Mouse (Mus musculus) right cerebral cortex, postnatal 4 days (tissue): Measurements from ENCODE around the gene Cog6.

Experiments used
- DNase-seq: peaks from one replicate; pipeline ENCODE4 v3.0.0-alpha.2; 2022

The Cog6 gene

DNA sequence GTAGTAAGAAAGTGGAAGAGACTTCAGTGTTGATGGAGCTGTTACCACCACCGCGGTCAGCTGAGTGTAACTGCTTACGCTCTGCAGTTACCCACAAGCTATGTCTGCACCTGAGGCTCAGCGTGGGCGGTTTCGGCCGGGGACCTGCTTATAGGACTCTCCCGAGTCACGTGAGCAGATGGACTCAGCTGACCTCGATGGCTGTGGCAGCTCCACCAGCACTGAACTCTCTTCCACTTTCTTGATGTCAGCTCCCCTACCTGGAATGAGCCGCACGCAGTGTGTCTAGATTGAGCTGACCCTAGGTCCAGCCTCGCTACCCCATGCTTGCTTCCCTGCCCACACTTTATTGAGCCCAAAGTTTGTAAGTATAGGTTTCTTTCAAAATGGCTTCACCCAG, 56.1 kb downstream of the Cog6 start:
- no peak for DNase-seq

DNA sequence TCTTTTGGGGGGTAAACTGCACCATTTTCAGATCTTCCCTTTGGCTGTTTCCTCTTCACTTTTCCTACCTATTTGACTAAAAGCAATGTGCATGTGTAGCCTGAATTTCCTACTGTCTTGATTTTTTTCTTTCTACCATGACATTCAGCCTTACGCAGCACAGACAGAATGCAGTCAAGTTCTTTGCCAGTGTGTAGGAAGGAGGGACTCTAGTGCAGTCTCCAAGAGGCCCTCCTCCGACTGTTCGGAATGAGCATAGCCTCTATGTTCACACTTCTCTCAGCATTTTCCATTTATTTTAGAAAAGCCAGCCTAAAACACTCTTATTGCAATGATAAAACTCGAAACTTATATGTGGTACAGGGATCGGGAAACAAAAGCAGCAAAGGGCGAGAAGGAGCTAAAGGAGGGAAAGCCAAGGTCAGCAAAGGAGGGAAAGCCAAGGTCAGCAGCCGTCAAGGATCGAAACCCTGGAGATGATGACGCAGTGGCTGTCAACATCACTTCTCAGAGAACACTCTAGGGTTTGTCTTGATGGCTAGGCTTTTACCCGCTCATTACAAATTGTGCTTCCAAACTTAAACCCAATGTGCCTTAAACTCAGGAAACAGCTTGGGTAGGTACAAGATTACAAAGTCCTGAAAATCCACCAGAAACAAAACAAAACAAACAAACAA, 58.5 kb downstream of the Cog6 start:
- DNase-seq = no peak

DNA sequence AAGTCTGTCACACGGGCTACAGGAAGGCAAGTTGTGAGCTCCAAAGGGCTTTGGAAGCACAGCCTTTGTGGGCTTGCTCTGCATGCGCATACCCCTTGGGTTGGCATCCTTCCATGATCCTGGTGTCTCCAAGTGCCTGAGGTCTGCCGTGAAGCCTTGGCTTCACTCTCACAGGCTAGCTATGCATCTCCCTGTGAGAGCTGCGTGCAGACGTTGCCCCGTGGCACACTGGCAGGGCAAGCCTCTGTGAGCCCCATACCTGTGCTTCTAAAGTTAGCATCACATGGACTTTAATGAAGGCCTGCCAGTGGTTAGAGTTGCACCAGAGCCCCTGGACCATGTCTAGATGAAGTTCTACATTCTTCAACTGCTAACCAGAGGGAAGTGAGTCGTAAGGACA, 59.2 kb downstream of the Cog6 start:
- no peak for DNase-seq

DNA sequence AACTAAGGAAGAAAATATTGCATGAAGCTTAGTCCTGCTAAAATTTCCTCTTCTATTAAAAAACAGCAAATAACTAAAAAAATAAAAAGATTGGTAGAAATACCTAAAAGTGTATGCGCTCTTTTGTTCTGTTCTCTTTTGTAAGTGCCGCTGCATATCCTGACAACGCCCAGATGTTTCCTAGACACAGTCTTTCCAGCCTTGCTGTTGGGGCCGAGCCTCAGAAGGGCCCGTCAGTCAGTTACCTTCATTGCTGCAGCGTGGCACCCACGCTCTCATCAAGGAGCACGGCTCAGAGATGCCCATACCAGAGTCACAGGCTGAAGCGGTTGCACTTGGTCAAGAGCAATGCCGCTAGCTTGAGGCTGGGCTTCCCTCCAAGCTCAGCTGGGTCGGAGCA, 60.8 kb downstream of the Cog6 start:
- DNase-seq = no peak

DNA sequence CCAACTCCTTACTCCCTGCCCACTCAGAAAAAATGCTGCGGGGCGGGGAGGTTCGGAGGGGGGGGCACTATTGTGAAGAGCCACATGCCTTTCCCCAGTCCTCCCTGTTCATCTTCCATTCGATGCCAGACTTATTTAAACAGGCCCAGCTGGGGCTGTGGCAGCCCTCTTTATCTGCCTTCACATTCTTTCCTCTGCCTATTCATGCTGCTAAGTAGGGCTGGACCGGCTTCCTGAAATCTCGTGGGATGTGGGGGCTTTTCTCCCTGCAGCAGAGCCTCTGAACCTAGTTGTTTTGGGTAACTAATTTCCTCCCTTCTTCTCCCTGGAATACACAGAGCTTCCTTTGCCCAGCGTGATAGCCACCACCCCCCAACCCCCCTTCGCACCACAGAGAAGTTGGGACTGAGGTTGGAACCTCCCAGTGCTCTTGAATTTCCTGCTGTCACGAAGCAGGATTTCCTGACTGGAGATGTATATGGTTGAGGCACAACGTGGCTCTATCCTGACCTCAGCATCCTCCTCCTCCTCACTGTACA, 61.5 kb downstream of the Cog6 start:
- no peak for DNase-seq

DNA sequence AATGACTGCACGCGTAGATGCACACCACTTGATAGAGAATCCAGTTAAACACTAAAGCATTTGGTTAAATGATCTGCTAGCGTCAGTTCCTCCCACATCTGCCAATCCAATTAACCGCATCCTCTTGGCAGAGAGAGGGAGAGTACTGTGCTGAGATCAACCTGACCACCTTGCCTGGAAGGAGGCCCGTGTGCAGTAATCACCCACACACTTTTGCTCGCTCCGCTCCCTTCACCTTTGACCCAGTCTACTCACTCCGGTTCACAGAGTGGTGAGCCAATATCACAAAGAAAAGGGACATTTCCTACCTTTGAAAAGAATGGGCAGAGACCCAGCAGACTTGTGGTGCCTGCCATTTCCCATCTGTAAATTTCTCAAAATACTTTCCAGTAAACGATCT, 62.4 kb downstream of the Cog6 start:
- DNase-seq = no peak

DNA sequence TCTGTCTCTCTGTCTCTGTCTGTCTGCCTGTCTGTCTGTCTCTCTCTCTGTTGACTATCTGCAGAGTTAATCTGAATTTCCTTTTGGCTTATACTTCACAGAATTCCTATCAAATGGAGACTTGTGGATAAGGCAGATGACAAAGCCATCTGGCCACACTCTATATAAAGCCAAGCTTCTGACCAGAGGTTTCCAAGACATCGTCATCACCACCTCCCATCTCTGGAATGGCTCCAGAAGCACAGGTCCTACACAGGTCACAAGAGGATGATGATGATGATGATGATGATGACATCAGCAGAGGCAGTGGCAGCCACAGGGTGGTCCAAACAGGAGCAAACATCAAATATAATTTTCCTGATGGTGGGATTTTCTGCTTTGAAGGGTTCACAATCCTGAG, 63.2 kb downstream of the Cog6 start:
- no peak for DNase-seq

DNA sequence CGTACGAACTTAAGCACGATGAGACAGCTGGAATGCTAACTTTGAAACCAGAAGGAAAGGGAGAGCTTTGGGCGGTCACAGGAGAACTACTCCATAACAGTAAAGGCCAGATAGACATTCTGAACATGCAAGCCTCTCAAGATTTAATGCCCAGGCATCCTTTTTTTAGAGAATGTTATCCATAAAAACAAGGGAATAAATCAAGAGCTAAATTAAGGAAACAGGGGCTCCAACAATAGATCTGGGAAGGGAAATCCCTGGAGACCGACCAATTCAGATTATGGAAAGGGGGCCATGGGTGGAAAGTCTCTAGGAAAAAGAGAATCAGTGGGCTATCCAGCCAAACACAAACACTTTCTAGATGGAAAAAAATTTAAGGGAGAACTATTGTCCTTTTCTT, 68.2 kb downstream of the Cog6 start:
- DNase-seq = no peak

DNA sequence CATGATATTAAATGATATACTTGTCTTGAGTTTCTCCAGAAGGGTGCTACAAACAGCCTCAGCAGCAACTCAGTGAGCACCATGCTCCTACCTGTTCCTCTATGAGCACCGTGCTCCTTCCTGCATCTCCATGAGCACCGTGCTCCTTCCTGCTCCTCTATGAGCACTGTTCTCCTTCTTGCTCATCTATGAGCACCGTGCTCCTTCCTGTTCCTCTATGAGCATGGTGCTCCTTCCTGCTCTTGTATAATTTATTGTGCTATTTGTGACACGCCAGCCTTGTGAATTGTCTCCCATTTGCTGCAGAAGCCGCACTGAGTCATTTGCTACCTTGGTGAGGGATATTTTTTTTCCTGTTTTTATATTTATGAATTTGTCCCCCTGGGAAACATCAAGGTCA, 69.6 kb downstream of the Cog6 start:
- no peak for DNase-seq

DNA sequence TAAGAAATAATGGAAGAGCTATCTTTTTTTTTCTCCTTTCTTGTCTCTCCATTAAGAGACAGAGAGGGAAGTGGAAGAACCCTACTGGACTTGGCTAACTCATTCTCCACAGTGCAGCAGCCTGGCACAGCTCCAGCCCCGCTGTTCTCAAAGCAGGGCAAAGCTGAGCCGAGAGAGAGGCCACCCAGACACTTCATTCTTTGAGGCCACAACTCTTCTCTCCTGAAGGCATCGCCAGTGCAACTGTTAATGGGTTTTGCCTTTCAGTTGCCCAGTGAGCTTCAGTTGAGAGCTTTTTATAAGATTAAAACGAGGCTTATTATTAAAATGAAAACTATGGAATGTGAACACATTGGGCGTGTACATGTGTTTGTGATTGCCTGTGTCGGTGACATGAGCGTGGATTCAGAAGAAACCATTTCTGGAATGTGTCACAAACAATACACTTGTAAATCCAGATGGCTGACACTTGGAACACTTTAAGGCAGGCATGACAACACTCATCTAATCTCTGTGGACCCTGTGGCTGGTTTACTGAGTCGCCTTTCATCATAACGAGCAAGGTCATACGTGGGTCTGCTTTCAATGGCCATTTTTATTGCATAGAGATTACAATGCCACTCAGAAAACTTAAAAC, 76.1 kb downstream of the Cog6 start:
- DNase-seq = peak; percentile 56

DNA sequence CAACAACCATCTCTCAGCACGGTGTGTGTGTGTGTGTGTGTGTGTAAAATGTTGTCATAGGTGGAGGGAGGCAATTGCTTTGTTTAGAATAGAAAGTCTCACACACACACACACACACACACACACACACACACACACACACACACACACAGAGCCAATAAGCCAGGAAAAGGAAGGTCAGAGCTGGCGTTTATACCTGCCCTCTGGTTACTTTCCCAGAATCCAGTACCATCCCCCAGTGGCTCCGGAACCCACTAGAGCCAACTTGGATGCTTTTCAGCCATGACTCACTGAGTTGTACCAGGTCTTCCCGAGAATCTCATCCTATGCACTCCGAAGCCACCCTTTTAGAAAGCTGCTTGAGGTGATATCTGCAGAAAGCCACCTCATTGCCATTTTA, 78.6 kb downstream of the Cog6 start:
- DNase-seq = no peak

DNA sequence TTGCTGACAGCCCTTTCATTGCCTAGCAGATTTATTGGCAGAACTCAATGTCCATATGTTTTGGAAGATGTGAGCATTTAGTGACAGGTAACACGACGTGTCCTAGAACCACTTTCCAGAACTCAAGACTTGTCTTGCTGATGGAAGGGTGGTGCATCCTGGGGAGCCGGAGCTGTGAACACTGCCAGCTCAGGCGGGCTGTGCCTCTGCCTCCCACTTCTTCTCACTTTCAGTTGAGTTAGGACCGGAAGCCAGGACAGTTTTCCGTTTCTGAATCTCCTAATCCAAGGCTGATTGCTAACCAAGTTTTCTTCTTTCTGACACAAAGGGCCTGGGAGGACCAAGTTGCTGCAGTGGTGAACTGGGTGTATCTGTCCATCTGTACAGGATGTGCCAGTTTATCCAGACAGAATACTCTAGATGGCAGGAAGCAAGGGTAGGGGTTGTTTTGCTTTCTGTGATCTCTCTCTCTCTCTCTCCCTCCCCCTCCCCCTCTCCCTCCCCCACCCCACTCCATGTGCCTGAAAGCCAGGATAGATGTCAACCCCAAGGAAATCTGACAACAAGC, 79.2 kb downstream of the Cog6 start:
- DNase-seq = no peak

DNA sequence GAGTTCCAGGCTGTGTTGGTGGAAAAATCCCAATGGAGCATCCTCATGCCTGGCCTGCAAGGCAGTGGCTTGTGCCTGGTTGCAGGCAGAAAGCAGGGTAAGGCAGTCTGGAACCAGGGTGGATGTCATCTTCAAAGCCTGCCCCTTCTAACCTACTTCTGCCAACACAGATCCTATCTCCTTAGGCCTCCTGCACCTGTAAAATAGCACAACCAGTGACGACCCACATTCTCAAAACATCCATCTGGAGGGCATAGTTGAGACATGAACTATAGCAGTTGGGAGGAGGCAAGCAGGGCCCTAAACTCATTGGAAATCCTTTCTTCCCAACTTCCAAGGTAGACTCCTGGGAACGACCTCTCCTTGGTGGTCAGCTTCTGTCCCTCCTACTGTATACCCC, 85.1 kb downstream of the Cog6 start:
- DNase-seq = no peak
